Mouse (Mus musculus) myocyte (in vitro differentiated cells): ENCODE data around the gene Rasgrp4. TPM values are rescaled to one million over a fixed set of nuclear protein-coding genes. Genes with fewer than 3 reads are reported as not detected.

ENCODE experiments used
- H3K27me3 ChIP-seq: one replicate; pipeline ENCODE4 v1.6.1; 2011; ENCODE audit not compliant: control insufficient read depth, insufficient read depth, insufficient read length
- H3K36me3 ChIP-seq: one replicate; pipeline ENCODE4 v1.6.1; 2011; ENCODE audit not compliant: control insufficient read depth, insufficient read depth
- H3K4me2 ChIP-seq: one replicate; pipeline ENCODE4 v1.6.1; 2011; ENCODE audit warnings: low read depth, control low read depth
- H3K4me3 ChIP-seq: one replicate; pipeline ENCODE4 v1.5.1; 2011; ENCODE audit warnings: mild to moderate bottlenecking, control low read depth, moderate library complexity
- H3K79me2 ChIP-seq: one replicate; pipeline ENCODE4 v1.6.1; 2011; ENCODE audit not compliant: control insufficient read depth, insufficient read depth
- H3ac ChIP-seq: one replicate; pipeline ENCODE4 v1.6.1; 2011; ENCODE audit not compliant: control insufficient read depth, insufficient read length
- CEBPB ChIP-seq: IDR thresholded peaks from 2 replicates; pipeline ENCODE4 v1.6.1; 2011; ENCODE audit warnings: mild to moderate bottlenecking, moderate library complexity; ENCODE audit not compliant: poor library complexity, insufficient read depth, severe bottlenecking
- E2F4 ChIP-seq: IDR thresholded peaks from one replicate; pipeline ENCODE4 v1.6.1; 2011; ENCODE audit warnings: mild to moderate bottlenecking, control low read depth, moderate library complexity; ENCODE audit not compliant: insufficient read depth
- MAX ChIP-seq: IDR thresholded peaks from one replicate; pipeline ENCODE4 v1.6.1; 2011; ENCODE audit warnings: low read depth, mild to moderate bottlenecking, control low read depth
- MYOD1 ChIP-seq, 3 experiments: IDR thresholded peaks; one replicate each; pipeline ENCODE4 v1.6.1; 2011; ENCODE audit warnings: control low read depth in 2 of 3, low read depth in 2 of 3, mild to moderate bottlenecking in 2 of 3, moderate library complexity in 1 of 3; ENCODE audit not compliant: insufficient read length in 2 of 3, control insufficient read depth in 1 of 3
- MYOG ChIP-seq, 3 experiments: IDR thresholded peaks; one replicate each; pipeline ENCODE4 v1.6.1; 2011; ENCODE audit warnings: control low read depth in 2 of 3, low read depth in 2 of 3, mild to moderate bottlenecking in 2 of 3; ENCODE audit not compliant: insufficient read length in 2 of 3, control insufficient read depth in 1 of 3, insufficient read depth in 1 of 3
- POLR2A ChIP-seq: IDR thresholded peaks from one replicate; pipeline ENCODE4 v1.6.1; 2011; ENCODE audit warnings: low read depth, mild to moderate bottlenecking, control low read depth, moderate library complexity; ENCODE audit not compliant: insufficient read length
- POLR2AphosphoS2 ChIP-seq: IDR thresholded peaks from one replicate; pipeline ENCODE4 v1.6.1; 2011; ENCODE audit warnings: low read depth, control low read depth; ENCODE audit not compliant: insufficient read length
- REST ChIP-seq: IDR thresholded peaks from one replicate; pipeline ENCODE4 v1.6.1; 2011; ENCODE audit warnings: mild to moderate bottlenecking, control low read depth, moderate library complexity; ENCODE audit not compliant: insufficient read depth, insufficient read length
- SRF ChIP-seq: IDR thresholded peaks from one replicate; pipeline ENCODE4 v1.6.1; 2011; ENCODE audit warnings: low read depth; ENCODE audit not compliant: control insufficient read depth, insufficient read length
- TCF12 ChIP-seq: IDR thresholded peaks from one replicate; pipeline ENCODE4 v1.6.1; 2011; ENCODE audit warnings: mild to moderate bottlenecking, control low read depth; ENCODE audit not compliant: poor library complexity, insufficient read depth, severe bottlenecking
- TCF3 ChIP-seq: IDR thresholded peaks from one replicate; pipeline ENCODE4 v1.6.1; 2011; ENCODE audit warnings: low read depth, control low read depth; ENCODE audit not compliant: insufficient read length
- USF1 ChIP-seq: IDR thresholded peaks from one replicate; pipeline ENCODE4 v1.6.1; 2011; ENCODE audit warnings: low read depth, mild to moderate bottlenecking, control low read depth, moderate library complexity
- polyA plus RNA-seq: library from polyadenylated mRNA; unstranded; fragments of >200 nt; fragmentation: generic; extraction: Trizol; gene quantifications from one replicate; pipeline ENCODE4 v1.2.1, GENCODE M21; 2012; ENCODE audit warnings: missing spikeins

The Rasgrp4 gene
- polyA plus RNA-seq, 1 experiment = 0.01 TPM

DNA sequence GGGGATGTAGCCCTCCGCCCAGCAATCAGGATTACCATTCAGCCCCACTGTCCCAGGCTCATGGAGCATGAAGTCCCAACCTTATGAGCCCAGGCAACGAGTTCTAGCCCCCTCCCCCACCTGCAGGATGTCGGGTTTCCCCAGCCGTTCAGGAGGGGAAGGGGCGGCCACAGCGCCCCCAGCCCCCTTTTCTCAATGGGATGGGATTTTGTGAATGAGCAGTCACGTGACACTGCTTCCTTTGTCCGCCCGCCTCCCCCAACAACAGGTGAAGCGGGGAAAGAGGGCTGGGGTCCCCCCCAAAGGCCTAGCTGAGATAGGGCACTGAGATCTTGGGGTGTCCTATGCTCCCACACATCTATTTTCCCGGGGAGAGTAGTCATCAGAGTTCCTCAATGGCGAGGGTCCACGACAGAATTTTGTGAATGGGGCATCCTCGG is 34.2 kb downstream of the Rasgrp4 start:
- Histone ChIP-seq H3K36me3 (no peaks in the 10 kb centered on the region), H3K4me3 (peak overlapping the region; percentile 61), H3K4me2 (peak overlapping the region; percentile 67), H3K27me3 (no peaks in the 10 kb centered on the region), H3ac (peak overlapping the region; percentile 61), H3K79me2 (no peaks in the 10 kb centered on the region)
- no peak for TF ChIP-seq CEBPB
- TF ChIP-seq USF1 = peak; percentile 48
- no peak for TF ChIP-seq POLR2A
- TF ChIP-seq E2F4 = no peak
- TF ChIP-seq POLR2AphosphoS2 = no peak
- no peak for TF ChIP-seq TCF12

DNA sequence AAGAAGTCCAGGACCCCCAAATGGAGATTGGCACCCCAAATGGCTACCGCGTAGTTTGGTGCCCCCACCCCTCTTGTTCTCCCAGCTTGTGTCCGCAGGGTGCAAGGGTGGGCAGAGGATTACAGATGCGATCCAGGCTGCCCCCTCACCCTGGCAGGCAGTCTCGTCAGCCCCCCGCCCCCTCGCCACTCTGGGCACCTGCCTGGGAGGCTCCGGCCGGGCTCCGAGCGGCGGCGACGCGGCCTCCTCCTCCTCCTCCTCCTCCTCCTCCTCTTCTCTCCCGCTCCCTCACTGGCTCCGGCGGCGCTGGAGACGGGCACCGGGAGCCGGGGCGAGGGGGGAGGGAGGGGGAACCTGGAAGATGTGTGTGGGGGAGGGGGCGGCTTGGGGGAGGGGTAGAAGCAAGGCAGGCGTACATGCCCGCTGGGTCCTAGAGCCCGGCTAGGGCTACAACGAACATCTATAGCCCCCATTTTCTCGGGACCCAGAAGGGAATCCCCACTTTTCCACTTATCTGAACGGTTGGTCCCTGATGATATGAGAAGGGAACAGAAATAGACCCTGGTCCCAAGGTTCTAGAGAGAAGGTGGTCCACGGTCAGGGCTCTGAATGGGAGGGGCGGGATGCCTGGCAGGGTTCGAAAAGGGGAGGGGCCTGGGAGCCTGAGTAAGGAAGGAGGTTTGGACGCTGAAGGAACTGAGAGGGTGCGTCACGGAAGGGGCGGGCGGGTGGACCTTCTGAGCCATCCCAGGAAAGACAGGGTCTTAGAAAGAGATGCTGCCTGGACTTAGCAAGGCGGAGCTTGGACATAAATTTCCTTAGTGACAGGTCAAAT is 34.8 kb downstream of the Rasgrp4 start:
- H3K4me2 ChIP-seq = peak overlapping the region; percentile 93
- no peaks in the 10 kb centered on the region for H3K36me3 ChIP-seq
- peak overlapping the region; percentile 61 for H3K4me3 ChIP-seq
- TF ChIP-seq SRF (no peak), TCF12 (no peak), POLR2A (peak; percentile 15), CEBPB (no peak), MYOD1 (IDR thresholded peaks at IDR 0.05; ENCODE audit: control insufficient read depth in 1 of 3, insufficient read length in 2 of 3, low read depth in 2 of 3) (no peak)
- no peaks in the 10 kb centered on the region for H3K79me2 ChIP-seq
- H3ac ChIP-seq = peak overlapping the region; percentile 61
- H3K27me3 ChIP-seq = no peaks in the 10 kb centered on the region

GRCm38 (mm10) chr7:29170066-29170754 is 35.6 kb downstream of the Rasgrp4 start, which contains the start of the genes Ggn and Spred3:
Gene Ggn, plus strand, starts transcription at chr7:29170210.
Gene Spred3, minus strand, starts transcription at chr7:29170411.
- TF ChIP-seq REST = no peak
- no peak for TF ChIP-seq MAX
- TF ChIP-seq MYOD1 (IDR thresholded peaks at IDR 0.05; ENCODE audit: control insufficient read depth in 1 of 3, insufficient read length in 2 of 3, low read depth in 2 of 3) = no peak
- no peak for TF ChIP-seq MYOG (IDR thresholded peaks at IDR 0.05; ENCODE audit: control insufficient read depth in 1 of 3, insufficient read depth in 1 of 3, insufficient read length in 2 of 3, low read depth in 2 of 3)
- peak; percentile 39 for TF ChIP-seq POLR2A
- TF ChIP-seq E2F4 = no peak
- peak; percentile 60 for TF ChIP-seq POLR2AphosphoS2
- TF ChIP-seq USF1 = no peak
- TF ChIP-seq TCF3 = no peak
- no peak for TF ChIP-seq TCF12
- no peak for TF ChIP-seq CEBPB
- no peak for TF ChIP-seq SRF
- Histone ChIP-seq H3K79me2 (no peaks in the 10 kb centered on the region), H3K4me2 (peak within 1 kb of the TSS; percentile 93), H3K4me3 (peak within 1 kb of the TSS; percentile 61), H3K36me3 (no peaks in the 10 kb centered on the region), H3K27me3 (no peaks in the 10 kb centered on the region), H3ac (peak within 1 kb of the TSS; percentile 61)

GRCm38 (mm10) chr7:29170755-29171561 is 36.3 kb downstream of the Rasgrp4 start:
- peak; percentile 39 for TF ChIP-seq POLR2AphosphoS2
- no peak for TF ChIP-seq MYOD1 (IDR thresholded peaks at IDR 0.05; ENCODE audit: control insufficient read depth in 1 of 3, insufficient read length in 2 of 3, low read depth in 2 of 3)
- peak; percentile 4 for TF ChIP-seq POLR2A
- H3ac ChIP-seq = peak overlapping the region; percentile 4
- peaks cover 7% of the 10 kb centered on the region for H3K36me3 ChIP-seq
- peak overlapping the region; percentile 61 for H3K4me3 ChIP-seq
- no peaks in the 10 kb centered on the region for H3K27me3 ChIP-seq
- peaks cover 5% of the 10 kb centered on the region for H3K79me2 ChIP-seq
- peak overlapping the region; percentile 93 for H3K4me2 ChIP-seq
